Mouse (Mus musculus): ENCODE results near the gene Nebl.

Nebl gene

GRCm38 (mm10) chr2:17730957-17731830, at the start of gene Nebl:
Gene Nebl (minus strand): TSS chr2:17731464.
- peak; percentile 36 for DNase-seq (ENCODE audit: low spot score)

GRCm38 (mm10) chr2:17770246-17770825, 39.1 kb upstream of the Nebl start:
- DNase-seq (ENCODE audit: low spot score), result no peak

DNA sequence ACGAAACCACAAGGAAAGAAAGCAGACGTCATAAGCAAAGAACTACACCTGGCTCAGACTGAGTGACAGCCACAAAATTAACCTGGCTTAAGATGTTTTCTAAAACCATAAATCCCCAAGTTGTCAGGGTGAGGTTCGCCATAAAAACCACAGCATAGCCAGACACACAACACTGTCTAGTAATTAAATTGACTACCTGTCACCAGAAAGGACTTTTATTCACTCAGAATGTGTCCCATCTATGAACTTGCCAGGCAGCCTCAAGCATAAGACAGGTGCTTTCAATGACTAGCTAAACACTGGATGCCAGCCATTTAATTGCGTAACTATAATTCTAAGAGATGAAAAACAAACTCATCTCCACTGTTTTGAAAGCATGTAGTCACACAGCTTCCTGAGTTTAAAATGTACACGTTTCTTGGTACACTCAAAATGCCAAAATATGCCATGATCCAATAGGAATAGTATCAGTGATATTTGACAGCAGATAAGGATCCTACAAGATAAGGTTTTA, 38.0 kb upstream of the Nebl start:
- no peak for DNase-seq (ENCODE audit: low spot score)

- no peak for DNase-seq (ENCODE audit: low spot score)
These were observed 25.0 kb upstream of the Nebl start for GRCm38 (mm10) chr2:17756271-17756670.

DNA sequence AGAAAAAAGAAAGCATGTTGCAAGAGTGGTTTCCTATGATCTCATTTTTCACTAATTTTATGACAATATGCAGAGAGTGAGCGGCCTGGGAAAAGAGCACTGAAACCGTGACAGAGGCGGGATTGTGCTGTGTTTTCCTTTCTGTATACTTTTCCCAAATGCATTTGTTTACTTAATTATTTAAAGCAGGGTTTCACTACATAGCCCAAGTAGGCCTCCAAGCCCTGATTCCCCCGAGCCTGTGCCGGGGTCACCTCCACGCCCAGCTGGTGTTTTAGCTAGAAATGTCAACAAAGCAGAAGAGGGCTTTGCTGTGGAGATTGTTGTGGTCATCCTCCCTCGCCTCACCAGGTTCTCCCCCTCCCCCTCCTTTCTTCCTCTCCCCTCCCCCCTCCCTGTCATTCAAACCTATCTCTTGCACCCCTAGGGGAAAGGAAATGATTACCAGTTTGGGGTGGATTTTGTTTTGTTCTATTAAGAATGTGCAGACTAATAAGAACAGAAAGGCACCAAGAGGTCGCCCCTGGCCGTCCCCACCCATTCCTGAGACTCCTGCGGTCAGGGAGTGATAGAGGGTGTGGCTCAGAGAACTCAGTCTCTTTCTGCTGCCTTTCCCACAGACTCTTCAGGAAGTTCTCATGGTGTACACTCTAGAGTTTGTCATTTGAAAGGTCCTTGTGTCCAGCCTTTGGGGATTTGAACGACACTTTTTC, 10.9 kb upstream of the Nebl start:
- no peak for DNase-seq (ENCODE audit: low spot score)

GRCm38 (mm10) chr2:17741555-17741954, 10.3 kb upstream of the Nebl start:
- DNase-seq (ENCODE audit: low spot score), result no peak

DNA sequence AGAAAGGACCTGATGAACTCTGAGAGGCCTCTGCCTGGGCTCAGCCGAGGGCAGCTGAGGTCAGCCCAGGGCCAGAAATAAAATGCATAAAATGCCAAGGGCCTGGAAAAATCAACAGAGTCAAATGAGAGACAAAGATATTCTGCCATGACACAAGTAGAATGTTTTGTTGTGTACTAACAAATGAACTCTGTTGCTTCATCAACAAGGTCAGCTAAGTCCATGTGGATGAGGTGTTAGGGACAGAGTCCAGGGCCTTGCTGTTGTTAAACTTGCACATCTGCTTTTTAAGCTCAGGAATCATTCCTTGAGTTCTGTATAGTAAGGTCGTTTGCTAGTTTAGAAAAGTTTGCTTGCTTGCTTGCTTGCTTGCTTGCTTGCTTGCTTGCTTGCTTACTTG, 9.2 kb upstream of the Nebl start:
- no peak for DNase-seq (ENCODE audit: low spot score)

- DNase-seq (ENCODE audit: low spot score), result no peak
These were observed 946 bp upstream of the Nebl start for GRCm38 (mm10) chr2:17732210-17732609.

DNA sequence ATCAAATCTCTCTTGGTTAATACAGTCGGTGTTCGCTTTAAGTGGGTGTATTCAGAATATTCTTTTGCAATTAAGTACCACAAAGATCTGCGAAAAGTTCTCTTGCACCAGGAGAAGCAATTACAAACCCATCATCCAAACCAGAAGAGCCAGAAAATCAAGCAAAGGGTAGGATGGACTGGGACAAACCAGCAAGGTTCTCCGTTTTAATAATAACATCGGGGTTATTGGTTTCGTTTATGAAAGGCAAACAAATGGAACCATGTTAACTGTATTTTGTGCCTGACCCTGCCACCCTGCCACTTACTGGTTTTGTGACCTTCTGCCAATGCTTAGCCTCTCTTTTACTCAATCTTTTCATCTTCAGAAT, 552 bp upstream of the Nebl start:
- DNase-seq (ENCODE audit: low spot score), result no peak

- no peak for DNase-seq (ENCODE audit: low spot score)
These were observed 662 bp downstream of the Nebl start for GRCm38 (mm10) chr2:17730648-17730956.

DNA sequence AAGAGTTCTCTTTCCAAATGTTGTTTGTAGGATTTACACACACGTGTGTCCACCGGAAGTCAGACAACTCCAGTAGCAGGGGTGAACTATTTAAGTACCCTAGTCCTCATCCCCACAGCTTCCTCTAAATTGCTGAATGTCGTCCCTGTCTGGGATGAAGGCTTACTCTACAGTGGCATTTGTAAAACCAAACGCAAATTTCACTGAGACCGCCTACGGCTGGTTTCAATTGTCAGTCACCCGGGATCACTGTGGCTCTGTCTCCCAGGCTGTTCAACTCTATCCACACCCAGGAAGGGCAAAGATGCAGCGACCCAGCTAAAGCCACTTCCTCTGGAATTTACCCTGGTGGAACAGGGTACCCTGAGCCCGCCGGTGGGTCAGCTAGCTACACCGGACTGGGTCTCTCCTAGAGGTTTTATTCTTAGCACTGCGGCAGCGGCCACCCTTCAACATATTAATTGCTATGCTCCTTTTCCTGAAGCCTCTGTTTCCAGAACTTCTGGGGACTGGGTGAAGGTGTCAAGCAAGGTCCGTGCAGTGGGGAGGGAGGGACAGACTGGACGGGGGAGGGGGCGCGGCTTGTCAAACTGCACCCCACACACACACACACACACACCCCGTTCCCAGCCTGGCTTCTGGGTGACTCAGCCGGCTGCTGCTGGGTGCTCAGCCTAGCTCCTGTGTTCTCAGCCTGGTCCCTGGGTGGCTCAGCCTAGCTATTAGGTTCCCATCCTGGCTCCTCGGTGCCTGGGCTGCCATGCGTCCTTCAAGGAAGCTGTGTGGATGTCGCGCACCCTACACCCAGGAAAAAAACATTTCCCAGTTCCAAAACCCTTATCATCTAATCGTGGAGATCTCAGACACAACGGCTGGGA, 1.3 kb downstream of the Nebl start:
- DNase-seq (ENCODE audit: low spot score), result no peak

- DNase-seq (ENCODE audit: low spot score), result no peak
These were observed 6.9 kb downstream of the Nebl start for GRCm38 (mm10) chr2:17724405-17724804.

GRCm38 (mm10) chr2:17723268-17724019, 7.8 kb downstream of the Nebl start:
- no peak for DNase-seq (ENCODE audit: low spot score)

GRCm38 (mm10) chr2:17721177-17721715, 10.0 kb downstream of the Nebl start:
- DNase-seq (ENCODE audit: low spot score), result no peak

DNA sequence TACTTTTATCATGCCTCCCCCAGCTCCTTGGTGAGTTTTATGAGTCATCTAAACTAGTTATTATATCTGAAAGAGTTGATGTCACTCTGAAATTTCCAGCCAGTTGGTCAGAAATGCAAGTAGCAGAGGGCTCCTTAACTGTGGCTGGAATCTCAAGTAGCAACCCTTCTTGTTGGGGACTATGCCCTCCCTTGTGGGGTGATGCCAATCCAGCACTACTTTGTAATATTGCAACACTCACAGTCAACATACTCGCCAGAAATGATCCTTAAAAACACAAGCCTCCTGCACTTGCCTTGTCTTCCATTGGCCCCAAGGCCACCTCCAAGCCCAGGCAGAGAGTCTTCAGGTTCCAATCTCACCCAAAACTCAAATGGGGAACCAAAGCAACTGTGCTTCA, 13.0 kb downstream of the Nebl start:
- DNase-seq (ENCODE audit: low spot score), result no peak

- DNase-seq (ENCODE audit: low spot score), result no peak
These were observed 14.1 kb downstream of the Nebl start for GRCm38 (mm10) chr2:17717200-17717599.

DNA sequence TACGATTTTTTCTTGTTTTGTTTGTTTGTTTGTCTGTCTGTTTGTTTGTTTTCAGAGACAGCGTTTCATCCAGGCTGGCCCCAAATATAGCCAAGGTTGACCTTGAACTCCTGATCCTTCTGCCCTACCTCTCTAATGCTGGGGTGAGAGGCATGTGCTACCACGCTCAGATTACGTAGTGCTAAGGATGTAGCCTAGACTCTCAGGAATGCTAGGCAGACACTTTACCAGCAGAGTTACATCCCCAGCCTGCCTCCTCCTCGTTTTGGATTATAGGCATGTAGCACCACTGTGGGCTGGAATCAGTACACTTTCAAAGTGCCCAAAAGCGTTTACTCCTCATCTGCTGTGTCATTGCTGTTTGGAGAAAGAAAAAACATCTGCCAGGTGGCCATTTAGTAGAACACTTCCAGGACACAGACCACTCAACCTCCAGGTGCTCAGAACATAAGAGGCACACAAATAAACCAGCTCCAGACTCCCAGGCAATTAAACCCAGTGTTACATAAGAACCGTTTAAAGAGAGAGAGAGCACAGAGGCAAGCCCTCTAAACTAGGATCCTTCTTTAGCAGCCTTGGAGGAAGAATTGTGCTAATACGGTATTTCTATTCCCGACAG, 16.0 kb downstream of the Nebl start:
- no peak for DNase-seq (ENCODE audit: low spot score)

- no peak for DNase-seq (ENCODE audit: low spot score)
These were observed 16.6 kb downstream of the Nebl start for GRCm38 (mm10) chr2:17714661-17715060.

DNA sequence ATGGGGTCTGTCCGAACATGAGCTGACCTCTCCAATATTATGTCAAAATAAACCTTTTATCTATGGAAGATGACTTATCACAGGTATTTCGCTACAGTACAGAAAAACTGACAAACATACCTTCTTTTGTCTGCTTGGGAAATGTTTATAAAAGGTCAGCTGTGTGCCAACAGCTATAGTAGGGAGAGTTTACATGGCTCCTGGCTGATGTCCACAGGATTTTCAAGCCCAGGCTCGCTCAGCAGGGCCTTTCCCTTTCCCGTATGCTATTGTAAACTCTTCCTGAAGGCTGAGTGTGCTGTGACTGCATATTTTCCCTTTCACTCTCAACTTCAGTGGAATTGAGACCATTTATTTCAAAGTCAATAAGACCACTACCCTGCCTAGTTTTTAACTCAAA, 17.1 kb downstream of the Nebl start:
- DNase-seq (ENCODE audit: low spot score), result no peak

GRCm38 (mm10) chr2:17711216-17711615, 20.0 kb downstream of the Nebl start:
- no peak for DNase-seq (ENCODE audit: low spot score)

GRCm38 (mm10) chr2:17710083-17710482, 21.2 kb downstream of the Nebl start:
- no peak for DNase-seq (ENCODE audit: low spot score)

Data from yolk sac, embryonic 10.5 days (tissue).